Mouse (Mus musculus) cerebellum, adult 9-11 months (tissue): ENCODE data around the gene Vmn1r47.
"Not testable (repeated sequence)": the region's sequence is repeated elsewhere in the genome, so short reads cannot be mapped to it uniquely, and the experiment has no call there.

ENCODE experiments used
- DNase-seq: peaks from one replicate; pipeline ENCODE4 v3.0.0; 2022

The Vmn1r47 gene

DNA sequence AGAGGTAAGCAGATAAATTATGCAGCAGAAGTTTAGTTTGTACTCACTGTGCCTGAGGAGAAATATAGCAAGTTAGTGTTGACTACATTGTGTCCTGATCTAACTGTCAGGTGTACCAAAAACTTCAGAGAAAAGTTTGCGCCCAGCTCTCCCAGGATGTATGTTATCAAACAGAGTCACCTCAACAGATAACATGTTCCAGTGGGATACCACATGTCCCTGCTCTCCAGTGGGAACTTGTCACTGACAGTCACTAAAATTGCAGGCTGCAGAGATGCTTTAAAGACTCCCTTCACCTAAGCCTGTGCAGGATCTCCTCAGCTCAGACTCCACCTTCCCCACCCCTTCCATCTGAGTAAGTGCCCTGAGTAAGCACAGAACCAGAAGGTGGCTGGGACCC, at the start of gene Vmn1r47:
Gene Vmn1r47 (plus strand): TSS at position 301 of the 400 bp plus-strand sequence.
- DNase-seq = not testable (repeated sequence)

DNA sequence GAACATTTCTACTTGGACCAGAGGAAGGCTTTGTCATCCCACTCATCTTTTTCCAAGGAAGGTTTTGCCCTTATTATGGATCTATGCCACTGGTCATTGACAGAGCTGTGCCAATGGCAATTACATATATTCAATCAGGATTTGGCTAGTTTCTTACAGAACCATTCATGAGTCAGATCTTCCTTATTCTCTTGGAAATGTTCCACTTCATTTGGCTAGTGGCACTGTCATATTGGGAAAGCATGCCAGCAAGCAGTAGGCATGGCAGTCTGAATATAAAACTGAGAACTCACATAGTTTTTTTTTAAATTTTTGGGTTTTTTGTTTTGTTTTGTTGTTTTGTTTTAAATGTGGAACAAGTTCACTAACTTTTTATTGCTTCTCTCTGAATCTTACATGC, 49.6 kb upstream of the Vmn1r47 start:
- DNase-seq = no peak

DNA sequence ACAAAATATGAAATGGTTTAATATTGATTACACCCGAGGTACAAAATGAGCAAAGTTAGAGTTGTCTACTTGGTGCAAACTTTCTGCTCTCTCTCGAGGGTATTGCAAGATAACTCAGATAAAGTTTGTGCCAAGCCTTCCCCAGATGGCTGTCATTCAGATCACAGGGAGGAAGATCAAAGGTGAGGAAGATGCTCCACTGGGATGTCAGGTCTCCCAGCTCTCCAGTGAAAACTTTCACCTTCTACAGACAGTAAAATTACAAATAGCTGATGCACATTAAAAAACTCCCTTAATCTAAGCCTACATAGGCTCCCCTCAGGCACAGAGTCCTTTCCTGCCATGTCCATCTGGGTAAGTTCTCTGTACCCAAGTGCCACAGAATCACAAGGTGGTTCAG, 46.9 kb upstream of the Vmn1r47 start, which contains the start of gene Vmn1r46:
Gene Vmn1r46 (plus strand): TSS at position 301 of the 400 bp plus-strand sequence.
- no peak for DNase-seq

DNA sequence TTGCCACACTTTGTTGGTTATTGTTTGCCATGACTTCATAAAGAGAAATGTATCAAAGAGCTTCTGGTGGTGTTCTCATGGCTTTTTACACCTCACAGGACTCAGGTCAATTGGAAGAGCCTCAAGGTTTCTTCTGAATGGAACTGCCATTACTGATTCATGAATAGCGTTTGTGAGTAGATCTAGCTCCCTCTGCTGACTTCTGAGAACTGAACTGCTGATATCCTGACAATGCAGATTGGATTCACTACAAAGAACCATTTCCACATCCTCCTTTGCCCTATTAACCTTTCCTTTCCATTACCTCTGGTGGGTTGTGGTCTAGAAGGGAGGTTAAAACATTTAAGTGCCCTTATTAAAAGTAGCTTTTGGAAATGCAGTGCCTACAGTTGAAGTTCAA, 30.0 kb upstream of the Vmn1r47 start:
- DNase-seq = no peak

DNA sequence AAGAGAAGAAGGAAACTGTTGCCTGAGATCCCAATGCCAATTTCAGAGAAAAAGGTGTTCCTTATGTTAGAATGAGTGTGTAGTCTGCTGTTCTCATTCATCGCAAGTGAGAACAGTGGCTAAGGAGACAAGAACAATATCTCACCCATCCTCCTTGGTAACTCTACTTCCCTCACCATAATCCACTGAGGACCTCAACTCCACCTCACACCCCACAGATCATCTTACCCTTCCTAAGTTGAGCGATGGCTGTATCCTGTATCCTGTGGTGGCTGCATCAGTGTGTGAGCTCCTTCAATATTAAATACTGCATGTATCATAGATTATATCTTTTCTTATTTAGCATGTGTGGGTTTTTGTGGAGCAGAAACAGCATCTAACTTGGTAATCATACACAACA, 20.8 kb downstream of the Vmn1r47 start, which contains the start of gene Vmn1r48:
Gene Vmn1r48 (minus strand): TSS at position 101 of the 400 bp plus-strand sequence.
- DNase-seq = not testable (repeated sequence)
